In the genomic region with DNA sequence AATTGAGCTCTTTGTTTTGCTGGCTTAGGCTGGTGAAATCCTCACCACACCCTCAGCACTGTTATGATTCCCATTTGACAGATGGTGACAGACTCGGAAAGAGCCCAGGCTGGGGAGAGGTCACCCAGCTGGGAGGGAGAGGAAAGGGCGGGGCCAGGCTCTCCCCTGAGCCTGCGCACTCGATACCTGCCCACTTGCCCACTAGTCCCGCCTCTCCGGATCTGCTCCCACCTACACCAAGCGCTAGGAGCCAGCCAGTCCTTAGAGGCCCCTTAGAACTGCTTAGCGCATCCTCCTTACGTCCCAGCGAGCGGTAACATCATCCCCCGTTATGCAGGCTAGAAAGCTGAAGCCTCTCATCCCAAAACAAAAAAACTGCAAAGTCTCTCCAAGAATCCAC, we compare ENCODE assay signal across 8 mouse cellular contexts. TPM values are rescaled to one million over a fixed set of nuclear protein-coding genes. Genes with fewer than 3 reads are reported as not detected.
DNase-seq lines count a peak whose midpoint lies in the region; ATAC-seq lines count a peak whose summit lies in the region.

No protein-coding gene starts in this region.

- no peaks in the 10 kb centered on the region for H3K9me3 ChIP-seq in heart, embryonic 10.5 days
- peaks cover 5% of the 10 kb centered on the region; the same call in 1 of the 2 replicates for H3K9me3 ChIP-seq in limb, embryonic 12.5 days
- no peaks in the 10 kb centered on the region for H3K9me3 ChIP-seq in neural tube, embryonic 12.5 days

- peak; percentile 21 for DNase-seq in urinary bladder, postnatal 14 days (ENCODE audit: low spot score)
- no peak for DNase-seq in urinary bladder, adult 2 months (ENCODE audit: low spot score)
- DNase-seq in embryo, embryonic 11 days: peak; percentile 71
- DNase-seq in heart, embryonic 10.5 days (ENCODE audit: low spot score): no peak
- DNase-seq in kidney, adult 9 months: peak; percentile 75
- no peak for DNase-seq in natural killer cell, adult 2 months (ENCODE audit: low spot score in 2 of 2)

- H3K36me3 ChIP-seq in heart, embryonic 10.5 days: no peaks in the 10 kb centered on the region
- no peaks in the 10 kb centered on the region for H3K36me3 ChIP-seq in limb, embryonic 12.5 days
- H3K36me3 ChIP-seq in neural tube, embryonic 12.5 days: no peaks in the 10 kb centered on the region

- H3K4me2 ChIP-seq in limb, embryonic 12.5 days: peak overlapping the region; percentile 31
- peak overlapping the region; percentile 38 for H3K4me2 ChIP-seq in neural tube, embryonic 12.5 days (replicated peaks)

- H3K27me3 ChIP-seq in heart, embryonic 10.5 days (ENCODE audit: insufficient read depth, poor library complexity, severe bottlenecking): peaks cover 43% of the 10 kb centered on the region
- H3K27me3 ChIP-seq in limb, embryonic 12.5 days: peaks cover 62% of the 10 kb centered on the region
- H3K27me3 ChIP-seq in neural tube, embryonic 12.5 days (replicated peaks): no peaks in the 10 kb centered on the region; the same call in 1 of the 2 replicates

- ATAC-seq in limb, embryonic 12.5 days (ENCODE audit: insufficient number of reproducible peaks, insufficient read depth, low FRiP score, low TSS enrichment, low read depth): no peak
- peak; percentile 5; the same call in 1 of the 2 replicates for ATAC-seq in neural tube, embryonic 12.5 days (ENCODE audit: low FRiP score, low read depth)

- H3K9ac ChIP-seq in limb, embryonic 12.5 days (replicated peaks): no peak overlapping the region
- no peak overlapping the region; the same call in 1 of the 2 replicates for H3K9ac ChIP-seq in neural tube, embryonic 12.5 days

- H3K4me1 ChIP-seq in heart, embryonic 10.5 days: peaks cover 18% of the 10 kb centered on the region
- peaks cover 9% of the 10 kb centered on the region; the same call in 1 of the 2 replicates for H3K4me1 ChIP-seq in limb, embryonic 12.5 days (replicated peaks)
- peaks cover 41% of the 10 kb centered on the region for H3K4me1 ChIP-seq in neural tube, embryonic 12.5 days

- 1% methylated on average over 12 of the region's 12 CpGs for WGBS in heart, embryonic 10.5 days
- WGBS in limb, embryonic 12.5 days: 1% methylated on average over 12 of the region's 12 CpGs
- 1% methylated on average over 12 of the region's 12 CpGs for WGBS in neural tube, embryonic 12.5 days

- H3K4me3 ChIP-seq in heart, embryonic 10.5 days: peak overlapping the region; percentile 40
- H3K4me3 ChIP-seq in limb, embryonic 12.5 days (replicated peaks): no peak overlapping the region
- H3K4me3 ChIP-seq in neural tube, embryonic 12.5 days: no peak overlapping the region

- peak overlapping the region; percentile 11; the same call in 1 of the 2 replicates for H3K27ac ChIP-seq in heart, embryonic 10.5 days
- no peak overlapping the region for H3K27ac ChIP-seq in limb, embryonic 12.5 days
- H3K27ac ChIP-seq in neural tube, embryonic 12.5 days: no peak overlapping the region

RNA-seq across cellular contexts. Expression of gene Nova2, which starts 4.6 kb away (rescaled TPM):
- 0.48 and 1.0 TPM in 2 replicates for polyA plus RNA-seq in urinary bladder, adult 2 months (2012; rRNA removed)
- 0.53 and 0.57 TPM in 2 replicates for polyA plus RNA-seq in heart, embryonic 10.5 days (2016; fragmentation: Nextera tagmentation; extraction: Ambion mirVana)
- 0.31 and 0.33 TPM in 2 replicates for polyA plus RNA-seq in limb, embryonic 12.5 days (2016; fragmentation: Nextera tagmentation; extraction: Ambion mirVana)
- 12.1 and 12.6 TPM in 2 replicates for polyA plus RNA-seq in neural tube, embryonic 12.5 days (2016; fragmentation: Nextera tagmentation; extraction: Ambion mirVana)

RNA-seq across cellular contexts. Expression of gene Ccdc61, which starts 10.9 kb away (rescaled TPM):
- 26.9 and 31.4 TPM in 2 replicates for polyA plus RNA-seq in urinary bladder, adult 2 months (2012; rRNA removed)
- polyA plus RNA-seq in heart, embryonic 10.5 days (2016; fragmentation: Nextera tagmentation; extraction: Ambion mirVana): 26.9 and 29.4 TPM in 2 replicates
- polyA plus RNA-seq in limb, embryonic 12.5 days (2016; fragmentation: Nextera tagmentation; extraction: Ambion mirVana): 39.9 and 45.3 TPM in 2 replicates
- 32.9 and 34.0 TPM in 2 replicates for polyA plus RNA-seq in neural tube, embryonic 12.5 days (2016; fragmentation: Nextera tagmentation; extraction: Ambion mirVana)

RNA-seq across cellular contexts. Expression of gene Pglyrp1, which starts 49.9 kb away (rescaled TPM):
- polyA plus RNA-seq in urinary bladder, adult 2 months (2012; rRNA removed): 3.3 and 3.5 TPM in 2 replicates
- 0.26 and 0.43 TPM in 2 replicates for polyA plus RNA-seq in heart, embryonic 10.5 days (2016; fragmentation: Nextera tagmentation; extraction: Ambion mirVana)
- 0.44 and 0.60 TPM in 2 replicates for polyA plus RNA-seq in limb, embryonic 12.5 days (2016; fragmentation: Nextera tagmentation; extraction: Ambion mirVana)
- polyA plus RNA-seq in neural tube, embryonic 12.5 days (2016; fragmentation: Nextera tagmentation; extraction: Ambion mirVana): 3.9 and 4.7 TPM in 2 replicates

Comparison
In these comparisons a context has a peak if more than half of its experiments do, and no peak if none do; other contexts are left out.
1. DNase-seq: peak in urinary bladder, postnatal 14 days (single experiment), embryo, embryonic 11 days (single experiment) and kidney, adult 9 months (single experiment); none in urinary bladder, adult 2 months (single experiment), heart, embryonic 10.5 days (single experiment) and natural killer cell, adult 2 months (0 of 2).